Mouse (Mus musculus) 416B (cell line): ENCODE measurements at regions not wholly inside any gene's neighbourhood (a gene's known extent, or its start where the extent isn't known, plus 50 kb on each side); places are given as distances from the start of the nearest gene placed in this dataset.
A peak's percentile ranks its signal among the peaks of the same experiment; 100 is the strongest.

Source experiments
- DNase-seq: peaks from one replicate; pipeline ENCODE4 v3.0.0; 2011; ENCODE audit warnings: low read depth

GRCm38 (mm10) chr12:79912281-79913063 lies 200.3 kb downstream of the Zfp36l1 start:
- peak; percentile 22 for DNase-seq

DNA sequence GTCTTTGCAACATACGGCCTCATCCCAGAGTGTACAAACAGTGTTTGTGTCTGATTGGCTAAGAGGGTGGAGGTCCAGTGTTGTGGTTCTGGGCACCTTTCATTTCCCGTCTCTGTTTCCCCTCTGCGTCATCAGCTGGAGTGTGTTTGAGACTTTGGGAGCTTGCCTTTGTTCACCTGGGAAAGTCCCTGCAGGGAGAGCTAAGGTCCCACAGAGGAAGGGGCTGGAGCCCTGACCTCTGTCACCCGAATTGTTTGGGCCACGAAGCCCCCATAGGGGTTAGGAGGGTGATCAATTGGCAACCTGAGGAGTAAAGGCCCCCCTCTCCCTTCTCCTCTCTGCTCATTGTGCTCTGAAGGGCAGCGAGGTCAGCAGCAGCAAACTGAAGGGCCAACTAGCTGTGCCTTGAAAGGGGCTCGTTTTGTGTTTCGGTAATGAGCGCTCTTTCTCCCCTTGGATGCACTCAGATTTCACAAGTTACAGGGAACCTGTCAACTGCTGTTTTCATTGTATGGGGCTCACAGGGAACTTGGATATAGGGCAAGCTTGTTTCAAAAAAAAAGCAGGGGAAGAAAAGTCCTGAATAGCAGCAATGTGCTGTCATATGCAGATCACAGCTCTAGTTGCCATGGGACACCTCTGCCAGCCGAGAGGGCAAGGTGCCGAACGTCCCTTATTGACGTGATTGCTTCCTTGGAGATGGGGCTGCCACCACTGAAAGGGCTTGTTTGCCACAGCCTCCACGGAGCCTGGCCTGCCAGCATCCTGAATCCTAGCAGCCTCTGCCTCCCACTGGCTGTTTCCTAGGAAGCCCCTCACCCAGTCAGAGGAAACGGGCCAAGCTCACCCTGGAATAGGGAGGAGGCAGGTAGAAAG lies 201.7 kb downstream of the Zfp36l1 start:
- no peak for DNase-seq

- DNase-seq = peak; percentile 11
Measured at GRCm38 (mm10) chr12:79907583-79907982, 205.2 kb downstream of the Zfp36l1 start.

DNA sequence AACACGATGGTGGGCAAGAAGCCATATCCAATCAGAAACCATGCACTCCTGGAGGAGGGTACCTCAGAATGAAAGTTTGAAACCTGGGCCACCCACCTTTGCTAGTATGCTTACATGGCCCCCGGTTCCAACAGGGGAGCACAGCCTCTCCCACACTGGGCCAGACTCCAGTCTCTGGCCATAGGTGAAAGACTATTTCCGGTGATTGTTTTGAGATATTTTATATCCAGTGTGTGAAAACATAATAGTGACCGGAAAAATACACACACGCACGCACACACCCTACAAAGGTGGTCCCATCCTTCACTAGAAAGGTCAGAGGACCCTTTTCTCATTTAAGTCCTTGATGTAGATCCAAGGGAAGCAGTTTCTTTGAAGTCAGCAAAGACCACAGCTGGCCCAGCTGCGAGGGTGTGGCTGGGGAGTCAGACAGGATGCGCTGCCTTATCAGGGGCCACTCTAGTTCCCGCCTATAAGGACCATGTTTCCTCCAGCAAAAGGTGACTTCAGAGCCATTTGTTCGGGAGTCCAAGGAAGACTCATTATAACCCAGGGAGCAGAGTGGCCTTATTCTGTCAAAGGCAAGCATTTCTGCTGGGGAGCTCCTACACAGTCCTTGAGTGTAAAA lies 206.0 kb downstream of the Zfp36l1 start:
- DNase-seq = peak; percentile 34

GRCm38 (mm10) chr12:79905828-79906737 lies 206.7 kb downstream of the Zfp36l1 start:
- DNase-seq = no peak

GRCm38 (mm10) chr12:79904913-79905549 lies 207.8 kb downstream of the Zfp36l1 start:
- DNase-seq = no peak

GRCm38 (mm10) chr12:79902761-79903160 lies 210.1 kb downstream of the Zfp36l1 start:
- DNase-seq = no peak

DNA sequence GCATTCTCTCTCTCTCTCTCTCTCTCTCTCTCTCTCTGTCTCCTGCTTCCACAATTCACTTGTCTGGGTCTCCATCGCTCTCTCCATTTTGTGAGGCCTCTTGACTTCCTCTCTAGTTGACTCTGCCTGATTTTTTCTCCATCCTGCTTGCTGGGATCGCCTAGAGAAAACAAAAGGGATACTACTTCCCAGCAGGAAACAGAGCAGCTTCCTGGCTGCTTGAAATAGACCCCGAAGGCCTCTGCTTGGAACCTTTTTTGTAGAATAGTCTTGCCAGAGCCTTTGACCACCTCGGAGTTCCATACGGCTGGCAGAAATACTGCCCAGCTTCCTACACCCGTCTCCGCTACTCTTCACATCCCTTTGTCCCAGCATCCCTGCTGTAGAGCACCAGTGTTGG lies 210.7 kb downstream of the Zfp36l1 start:
- DNase-seq = no peak

DNA sequence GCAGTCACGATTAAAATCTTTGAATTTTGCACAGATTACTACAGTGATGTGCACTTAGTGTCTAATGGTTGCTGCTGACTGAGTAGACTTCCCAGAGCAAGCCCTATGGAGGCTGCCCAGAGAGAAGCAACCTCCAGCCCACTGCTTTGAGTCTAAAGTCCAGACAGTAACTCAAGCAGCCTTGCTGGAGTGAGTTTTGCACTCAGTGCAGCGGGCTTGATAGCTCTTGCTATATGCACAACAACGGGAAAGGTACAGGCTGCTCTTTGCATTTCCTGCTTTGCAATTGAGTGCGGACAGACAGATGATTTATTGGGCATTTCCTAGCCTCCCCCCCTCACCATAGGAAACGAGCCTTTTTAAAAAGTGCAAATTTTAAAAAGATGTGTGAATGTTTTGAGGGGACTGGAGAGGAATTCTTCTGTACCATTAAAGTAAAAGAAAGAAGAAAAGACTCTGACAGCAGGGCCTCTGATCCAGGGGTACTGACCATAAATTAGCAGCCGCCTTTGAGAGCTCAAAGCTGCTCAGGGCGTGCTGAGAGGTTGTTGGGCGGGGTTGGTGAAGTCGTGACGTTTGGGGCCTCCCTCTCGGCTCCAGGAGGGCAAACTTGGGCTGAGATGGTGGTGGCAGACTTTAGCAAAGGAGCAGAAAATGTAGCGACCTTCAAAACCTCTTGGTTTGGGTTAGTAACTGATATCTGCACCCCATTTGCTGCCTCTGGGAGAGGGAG lies 214.4 kb downstream of the Zfp36l1 start:
- DNase-seq = no peak

GRCm38 (mm10) chr12:79895975-79896374 lies 216.8 kb downstream of the Zfp36l1 start:
- no peak for DNase-seq

GRCm38 (mm10) chr12:79895324-79895723 lies 217.5 kb downstream of the Zfp36l1 start:
- no peak for DNase-seq

GRCm38 (mm10) chr12:79892871-79893270 lies 219.9 kb downstream of the Zfp36l1 start:
- DNase-seq = no peak

GRCm38 (mm10) chr12:79891942-79892341 lies 220.9 kb downstream of the Zfp36l1 start:
- DNase-seq = no peak

DNA sequence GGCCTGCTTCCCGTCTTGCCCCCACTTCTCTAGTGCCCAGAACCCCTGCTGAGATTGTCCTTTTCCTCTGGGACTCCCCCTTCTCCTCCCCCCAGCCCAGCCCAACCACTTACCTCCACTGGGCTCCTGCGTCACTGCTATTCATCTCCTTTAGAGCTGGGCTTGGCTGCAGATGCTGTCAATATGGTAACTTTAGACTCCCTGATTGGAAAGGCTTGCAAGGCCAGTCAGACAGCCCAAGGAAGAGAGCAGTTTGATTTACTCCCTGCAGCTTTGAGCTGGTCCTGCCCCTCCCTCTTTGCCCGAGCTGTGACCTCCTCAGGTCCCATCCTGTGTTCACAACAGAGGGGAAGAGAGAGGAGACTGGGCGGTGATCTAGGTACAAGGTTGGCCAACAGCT lies 221.9 kb downstream of the Zfp36l1 start:
- no peak for DNase-seq

- DNase-seq = no peak
Measured at GRCm38 (mm10) chr12:79890291-79890690, 222.5 kb downstream of the Zfp36l1 start.

GRCm38 (mm10) chr12:79888812-79889211 lies 224.0 kb downstream of the Zfp36l1 start:
- no peak for DNase-seq

GRCm38 (mm10) chr12:79888086-79888485 lies 224.7 kb downstream of the Zfp36l1 start:
- no peak for DNase-seq

DNA sequence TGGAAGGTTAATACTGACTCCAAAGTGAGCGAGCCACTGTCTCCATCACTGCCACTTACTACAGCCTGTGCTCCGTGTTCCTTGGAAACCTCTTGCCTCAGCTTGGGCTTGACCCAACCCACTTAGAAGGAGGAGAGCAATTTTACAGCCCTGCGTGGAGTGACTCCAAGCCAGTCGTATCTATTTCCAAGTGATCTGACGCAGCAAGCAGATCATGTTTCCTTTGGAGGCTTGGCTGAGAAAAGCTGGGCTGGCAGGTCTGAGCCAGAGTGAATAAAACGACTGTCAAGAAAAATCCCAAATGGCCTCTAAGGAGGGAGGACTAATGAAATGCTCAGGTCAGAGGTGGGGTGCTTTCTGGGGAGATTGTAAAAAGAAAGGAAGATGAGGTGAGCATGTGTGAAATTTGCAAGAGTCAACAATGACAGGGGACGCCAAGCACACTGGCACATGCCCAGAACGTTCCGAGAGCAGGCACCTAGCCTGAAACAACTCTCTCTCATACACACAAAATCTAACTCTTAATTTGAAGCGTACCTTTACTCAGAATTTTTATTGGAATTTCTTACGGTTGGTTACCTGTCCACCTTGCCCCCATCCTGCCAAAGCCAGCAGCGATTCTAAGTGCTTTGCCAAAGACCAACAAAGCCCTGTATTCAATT lies 225.5 kb downstream of the Zfp36l1 start:
- no peak for DNase-seq

GRCm38 (mm10) chr12:79886494-79886893 lies 226.3 kb downstream of the Zfp36l1 start:
- DNase-seq = no peak

DNA sequence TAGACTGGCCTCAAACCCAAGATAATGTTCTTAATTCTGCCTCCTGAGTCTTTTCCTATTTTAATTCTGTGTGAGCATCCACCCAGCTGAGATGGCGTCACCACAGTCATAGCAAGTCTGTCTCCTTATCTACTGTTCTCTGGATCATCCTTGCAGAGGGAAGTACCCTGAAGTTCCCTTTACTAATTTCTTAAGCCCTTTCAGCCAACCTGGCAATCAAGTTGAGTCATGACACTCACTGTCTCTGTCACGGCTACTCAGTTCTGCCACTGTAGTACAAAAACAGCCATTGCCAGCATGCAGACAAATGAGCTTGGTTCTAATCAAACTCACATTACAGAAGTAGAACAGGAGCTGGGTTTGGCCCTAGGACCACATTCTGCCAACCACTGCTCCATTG lies 227.5 kb downstream of the Zfp36l1 start:
- no peak for DNase-seq
